Mouse (Mus musculus): ENCODE results near the gene Sprr2a2.
"Not testable (repeated sequence)": the region's sequence is repeated elsewhere in the genome, so short reads cannot be mapped to it uniquely, and the experiment has no call there.

- not testable (repeated sequence) for TF ChIP-seq SIN3A (IDR thresholded peaks at IDR 0.05; ENCODE audit: low read length); NRF1 (IDR thresholded peaks at IDR 0.05; ENCODE audit: insufficient read depth, low read depth, low read length, poor library complexity, severe bottlenecking); MAZ (IDR thresholded peaks at IDR 0.05; ENCODE audit: low read depth, low read length); CTCF (IDR thresholded peaks at IDR 0.05 in 2 of 3, conservative IDR thresholded peaks at IDR 0.05 in 1 of 3; ENCODE audit: control insufficient read depth in 1 of 3, insufficient read depth in 1 of 3, low read depth in 2 of 3, low read length in 3 of 3, poor library complexity in 1 of 3, severe bottlenecking in 1 of 3); GATA1 (IDR thresholded peaks at IDR 0.05; ENCODE audit: low read depth, low read length); CHD2 (IDR thresholded peaks at IDR 0.05; ENCODE audit: low read length); USF1 (IDR thresholded peaks at IDR 0.05; ENCODE audit: low read depth, low read length); POLR2AphosphoS2 (IDR thresholded peaks at IDR 0.05; ENCODE audit: low read length); EP300 (IDR thresholded peaks at IDR 0.05; ENCODE audit: low read depth in 1 of 2, low read length in 2 of 2); MEF2A (IDR thresholded peaks at IDR 0.05; ENCODE audit: extremely low read depth, insufficient replicate concordance, low read depth, low read length, poor library complexity, severe bottlenecking); USF2 (IDR thresholded peaks at IDR 0.05; ENCODE audit: borderline replicate concordance in 1 of 2, insufficient read depth in 1 of 2, low read depth in 1 of 2, low read length in 2 of 2); POLR2A (IDR thresholded peaks at IDR 0.05; ENCODE audit: control insufficient read depth in 1 of 2, insufficient read depth in 1 of 2, low read depth in 1 of 2, low read length in 2 of 2, poor library complexity in 1 of 2); ZMIZ1 (IDR thresholded peaks at IDR 0.05; ENCODE audit: low read depth, low read length); HCFC1 (IDR thresholded peaks at IDR 0.05; ENCODE audit: low read depth, low read length)
These were observed 8.0 kb downstream of the Sprr2a2 start for GRCm38 (mm10) chr3:92223708-92224107.
